Mouse (Mus musculus): ENCODE results near the gene Bcar1. TPM values are rescaled to one million over a fixed set of nuclear protein-coding genes. Genes with fewer than 3 reads are reported as not detected.

The Bcar1 gene
- polyA plus RNA-seq (2014; fragmentation: Nextera tagmentation; extraction: Ambion mirVana) = 54.5 and 56.3 TPM in 2 replicates

GRCm38 (mm10) chr8:111743792-111744696 lies at the start of gene Bcar1:
Gene Bcar1 (minus strand): TSS chr8:111743809.
- H3K27me3 ChIP-seq (ENCODE audit: insufficient read depth, low read length) = no peaks in the 10 kb centered on the region
- DNase-seq = peak; percentile 88
- peak within 1 kb of the TSS; percentile 91 for H3K9ac ChIP-seq
- no peak for TF ChIP-seq CTCF (IDR thresholded peaks at IDR 0.05; ENCODE audit: low read depth)
- H3K36me3 ChIP-seq (ENCODE audit: insufficient read depth) = 0 out of 2 replicates have a peak, but pooled peaks cover 3% of the 10 kb centered on the region
- peaks cover 47% of the 10 kb centered on the region for H3K4me1 ChIP-seq (ENCODE audit: insufficient read depth)
- H3K4me3 ChIP-seq (ENCODE audit: low read depth, low read length) = peak within 1 kb of the TSS; percentile 94
- peak within 1 kb of the TSS; percentile 73 for H3K4me2 ChIP-seq
- 9% methylated on average over 40 of the region's 40 CpGs for WGBS
- H3K27ac ChIP-seq (ENCODE audit: low read depth) = peak within 1 kb of the TSS; percentile 73
- ATAC-seq (ENCODE audit: insufficient read depth) = peak; percentile 55
- H3K9me3 ChIP-seq (ENCODE audit: low read depth, low read length) = no peaks in the 10 kb centered on the region

DNA sequence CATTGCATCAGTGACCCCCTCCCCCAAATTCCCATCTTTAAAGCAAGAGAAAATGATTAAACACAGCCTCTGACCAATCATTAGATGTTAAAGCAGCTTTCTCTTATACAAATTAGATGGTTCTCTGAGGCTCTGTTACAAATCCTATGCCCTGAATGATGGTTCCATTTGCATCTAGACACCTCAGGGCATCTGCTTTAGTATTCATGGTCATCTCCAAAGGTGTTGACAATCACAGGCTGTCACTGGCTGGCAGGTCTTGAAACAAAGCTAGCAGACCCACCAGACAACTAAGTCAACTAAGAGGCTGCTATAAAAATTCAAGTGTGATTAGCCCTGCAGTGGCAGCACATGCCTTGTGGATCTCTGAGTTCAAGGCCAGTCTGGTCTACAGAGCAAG lies 46.0 kb upstream of the Bcar1 start:
- peaks cover 3% of the 10 kb centered on the region; the same call in 1 of the 2 replicates for H3K36me3 ChIP-seq (ENCODE audit: insufficient read depth)
- no peak overlapping the region for H3K4me2 ChIP-seq
- no peaks in the 10 kb centered on the region for H3K27me3 ChIP-seq (ENCODE audit: insufficient read depth, low read length)
- no peak for DNase-seq
- no peaks in the 10 kb centered on the region for H3K9me3 ChIP-seq (ENCODE audit: low read depth, low read length)
- TF ChIP-seq CTCF (IDR thresholded peaks at IDR 0.05; ENCODE audit: low read depth) = no peak
- no peak overlapping the region for H3K9ac ChIP-seq
- ATAC-seq (ENCODE audit: insufficient read depth) = no peak
- no peak overlapping the region for H3K27ac ChIP-seq (ENCODE audit: low read depth)
- H3K4me1 ChIP-seq (ENCODE audit: insufficient read depth) = peaks cover 8% of the 10 kb centered on the region
- no peak overlapping the region for H3K4me3 ChIP-seq (ENCODE audit: low read depth, low read length)

GRCm38 (mm10) chr8:111789200-111789599 lies 45.6 kb upstream of the Bcar1 start:
- 47% methylated on average over 4 of the region's 4 CpGs for WGBS
- H3K4me2 ChIP-seq = no peak overlapping the region
- no peak overlapping the region for H3K9ac ChIP-seq
- no peaks in the 10 kb centered on the region for H3K9me3 ChIP-seq (ENCODE audit: low read depth, low read length)
- no peak for TF ChIP-seq CTCF (IDR thresholded peaks at IDR 0.05; ENCODE audit: low read depth)
- ATAC-seq (ENCODE audit: insufficient read depth) (no peak), DNase-seq (no peak)
- no peaks in the 10 kb centered on the region for H3K27me3 ChIP-seq (ENCODE audit: insufficient read depth, low read length)
- H3K27ac ChIP-seq (ENCODE audit: low read depth) = no peak overlapping the region
- H3K4me1 ChIP-seq (ENCODE audit: insufficient read depth) = peaks cover 8% of the 10 kb centered on the region
- H3K36me3 ChIP-seq (ENCODE audit: insufficient read depth) = peaks cover 3% of the 10 kb centered on the region; the same call in 1 of the 2 replicates
- H3K4me3 ChIP-seq (ENCODE audit: low read depth, low read length) = no peak overlapping the region

DNA sequence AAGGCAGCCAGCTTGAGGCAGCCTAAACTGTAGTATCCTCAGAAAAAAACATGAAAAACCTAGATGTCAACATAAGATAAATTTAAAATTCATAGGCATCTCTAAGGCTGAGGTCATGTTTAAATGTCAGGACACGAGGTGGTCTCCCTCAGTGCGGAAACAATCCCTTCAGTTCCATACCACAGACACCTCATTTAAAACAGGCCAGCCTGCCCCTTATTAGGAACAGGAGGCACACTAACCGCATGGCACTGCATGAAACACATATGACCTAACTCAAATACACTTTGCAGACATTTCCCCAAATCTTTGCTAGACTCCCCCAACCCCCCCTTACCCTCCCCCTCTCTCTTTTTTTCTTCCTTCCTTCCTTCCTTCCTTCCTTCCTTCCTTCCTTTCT lies 44.9 kb upstream of the Bcar1 start:
- no peak overlapping the region for H3K27ac ChIP-seq (ENCODE audit: low read depth)
- no peak overlapping the region for H3K4me3 ChIP-seq (ENCODE audit: low read depth, low read length)
- H3K9me3 ChIP-seq (ENCODE audit: low read depth, low read length) = no peaks in the 10 kb centered on the region
- H3K4me2 ChIP-seq = no peak overlapping the region
- WGBS = 42% methylated on average over 3 of the region's 3 CpGs
- no peaks in the 10 kb centered on the region for H3K27me3 ChIP-seq (ENCODE audit: insufficient read depth, low read length)
- no peak overlapping the region for H3K9ac ChIP-seq
- DNase-seq (peak; percentile 54), ATAC-seq (ENCODE audit: insufficient read depth) (peak; percentile 47; the same call in 1 of the 2 replicates)
- peaks cover 3% of the 10 kb centered on the region; the same call in 1 of the 2 replicates for H3K36me3 ChIP-seq (ENCODE audit: insufficient read depth)
- TF ChIP-seq CTCF (IDR thresholded peaks at IDR 0.05; ENCODE audit: low read depth) = no peak
- H3K4me1 ChIP-seq (ENCODE audit: insufficient read depth) = peaks cover 8% of the 10 kb centered on the region

DNA sequence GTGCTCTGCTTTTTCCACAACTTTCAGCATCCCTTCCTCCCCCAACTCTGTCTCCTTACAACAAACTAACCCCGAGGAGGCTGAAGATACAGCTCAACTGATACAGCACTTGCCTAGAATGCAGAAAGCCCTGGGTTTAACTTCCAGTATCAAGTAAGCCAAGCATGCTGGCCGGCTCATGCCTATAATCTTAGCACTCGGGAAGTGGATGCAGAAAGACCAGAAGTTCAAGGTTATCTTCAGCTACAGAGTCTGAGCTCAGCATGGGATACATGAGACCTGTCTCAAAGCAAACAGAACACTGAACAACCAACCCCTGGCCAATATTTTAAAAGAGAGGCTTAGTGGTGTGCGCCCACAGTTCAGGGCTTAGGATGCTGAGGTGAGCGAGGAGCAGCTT lies 44.5 kb upstream of the Bcar1 start:
- 52% methylated on average over 5 of the region's 5 CpGs for WGBS
- H3K9ac ChIP-seq = no peak overlapping the region

GRCm38 (mm10) chr8:111787683-111788082 lies 44.1 kb upstream of the Bcar1 start:
- no peak overlapping the region for H3K9ac ChIP-seq
- ATAC-seq (ENCODE audit: insufficient read depth) (0 out of 2 replicates have a peak, but pooled peaks have one; percentile 15), DNase-seq (peak; percentile 19)

More for the DNA sequence above, 44.5 kb upstream of the Bcar1 start:
- TF ChIP-seq CTCF (IDR thresholded peaks at IDR 0.05; ENCODE audit: low read depth) = no peak
- Histone ChIP-seq H3K9me3 (ENCODE audit: low read depth, low read length) (no peaks in the 10 kb centered on the region), H3K4me2 (no peak overlapping the region), H3K27ac (ENCODE audit: low read depth) (no peak overlapping the region), H3K27me3 (ENCODE audit: insufficient read depth, low read length) (no peaks in the 10 kb centered on the region), H3K4me3 (ENCODE audit: low read depth, low read length) (no peak overlapping the region), H3K36me3 (ENCODE audit: insufficient read depth) (peaks cover 3% of the 10 kb centered on the region; the same call in 1 of the 2 replicates), H3K4me1 (ENCODE audit: insufficient read depth) (peaks cover 8% of the 10 kb centered on the region)
- no peak for ATAC-seq (ENCODE audit: insufficient read depth)
- DNase-seq = no peak

More at GRCm38 (mm10) chr8:111787683-111788082, 44.1 kb upstream of the Bcar1 start:
- WGBS = 43% methylated on average over 4 of the region's 4 CpGs
- Histone ChIP-seq H3K4me2 (no peak overlapping the region), H3K36me3 (ENCODE audit: insufficient read depth) (peaks cover 4% of the 10 kb centered on the region; the same call in 1 of the 2 replicates), H3K27me3 (ENCODE audit: insufficient read depth, low read length) (no peaks in the 10 kb centered on the region), H3K9me3 (ENCODE audit: low read depth, low read length) (no peaks in the 10 kb centered on the region), H3K27ac (ENCODE audit: low read depth) (no peak overlapping the region), H3K4me1 (ENCODE audit: insufficient read depth) (peaks cover 6% of the 10 kb centered on the region; the same call in 1 of the 2 replicates), H3K4me3 (ENCODE audit: low read depth, low read length) (no peak overlapping the region)
- TF ChIP-seq CTCF (IDR thresholded peaks at IDR 0.05; ENCODE audit: low read depth) = no peak

Measured in lung, embryonic 14.5 days (tissue).